Mouse (Mus musculus) embryonic facial prominence, embryonic 13.5 days (tissue): ENCODE measurements around the gene Clrn1. TPM values are rescaled to one million over a fixed set of nuclear protein-coding genes. Genes with fewer than 3 reads are reported as not detected.
A peak's percentile ranks its signal among the peaks of the same experiment; 100 is the strongest.

Experiments used
- ATAC-seq: fragments of 200-750 bp; cut with Nextera tagmentation; 2 replicates; pipeline ENCODE4 v1.8.0; 2017; ENCODE audit warnings: low read depth; ENCODE audit not compliant: insufficient number of reproducible peaks, insufficient read depth, low FRiP score, low TSS enrichment
- H3K27ac ChIP-seq: fragments of 300-500 bp; sonication (generic); 2 replicates; pipeline ENCODE4 v1.5.1; 2015; ENCODE audit warnings: moderate library complexity, mild to moderate bottlenecking, inconsistent platforms
- H3K27me3 ChIP-seq: fragments of 300-500 bp; sonication (generic); 2 replicates; pipeline ENCODE4 v1.6.1; 2015; ENCODE audit warnings: mild to moderate bottlenecking, inconsistent platforms
- H3K36me3 ChIP-seq: fragments of 300-500 bp; sonication (generic); 2 replicates; pipeline ENCODE4 v1.6.1; 2015; ENCODE audit warnings: mild to moderate bottlenecking, inconsistent platforms
- H3K4me1 ChIP-seq: fragments of 300-500 bp; sonication (generic); 2 replicates; pipeline ENCODE4 v1.6.1; 2015; ENCODE audit warnings: inconsistent platforms
- H3K4me2 ChIP-seq: fragments of 300-500 bp; sonication (generic); 2 replicates; pipeline ENCODE4 v1.6.1; 2015; ENCODE audit warnings: moderate library complexity, mild to moderate bottlenecking, inconsistent platforms
- H3K4me3 ChIP-seq: fragments of 300-500 bp; sonication (generic); 2 replicates; pipeline ENCODE4 v1.5.1; 2015; ENCODE audit warnings: mild to moderate bottlenecking, inconsistent platforms
- H3K9ac ChIP-seq: fragments of 300-500 bp; sonication (generic); 2 replicates; pipeline ENCODE4 v1.6.1; 2015; ENCODE audit warnings: mild to moderate bottlenecking, inconsistent platforms
- H3K9me3 ChIP-seq: fragments of 300-500 bp; sonication (generic); 2 replicates; pipeline ENCODE4 v1.6.1; 2016; ENCODE audit warnings: inconsistent platforms
- WGBS: fragments of 180-500 bp; shearing (Covaris S2); methylation state at CpG from one replicate; pipeline ENCODE4 v1.1.7; 2015; ENCODE audit warnings: mixed read lengths; 5-methylcytosine and 5-hydroxymethylcytosine counted together
- polyA plus RNA-seq: library from polyadenylated mRNA; unstranded; fragments of >200 nt; fragmentation: Nextera tagmentation; extraction: Ambion mirVana; gene quantifications from 2 replicates; pipeline ENCODE4 v1.2.1, GENCODE M21; 2015

The Clrn1 gene
- polyA plus RNA-seq, 1 experiment from 2014 or later, result 2.7 TPM

- Histone ChIP-seq H3K9me3 (no peaks in the 10 kb centered on the region), H3K36me3 (no peaks in the 10 kb centered on the region), H3K4me2 (no peak overlapping the region), H3K4me1 (no peaks in the 10 kb centered on the region), H3K27me3 (no peaks in the 10 kb centered on the region), H3K4me3 (no peak overlapping the region), H3K9ac (no peak overlapping the region), H3K27ac (no peak overlapping the region)
- WGBS, result 82% methylated on average over 1 of the region's 1 CpGs
- no peak for ATAC-seq
These were observed 55.2 kb downstream of the Clrn1 start for GRCm38 (mm10) chr3:58829926-58830325.

- H3K4me2 ChIP-seq, result no peak overlapping the region
- no peak for ATAC-seq
- no peak overlapping the region for H3K4me3 ChIP-seq
- H3K9ac ChIP-seq, result no peak overlapping the region
- H3K27ac ChIP-seq, result no peak overlapping the region
- WGBS, result 82% methylated on average over 14 of the region's 14 CpGs
- H3K27me3 ChIP-seq, result no peaks in the 10 kb centered on the region
- H3K36me3 ChIP-seq, result no peaks in the 10 kb centered on the region
- no peaks in the 10 kb centered on the region for H3K9me3 ChIP-seq
- no peaks in the 10 kb centered on the region for H3K4me1 ChIP-seq
These were observed 56.6 kb downstream of the Clrn1 start for GRCm38 (mm10) chr3:58828366-58829153.

GRCm38 (mm10) chr3:58826266-58826665, 58.9 kb downstream of the Clrn1 start:
- no peak for ATAC-seq
- Histone ChIP-seq H3K9me3 (no peaks in the 10 kb centered on the region), H3K27me3 (no peaks in the 10 kb centered on the region), H3K4me3 (no peak overlapping the region), H3K27ac (no peak overlapping the region), H3K4me2 (no peak overlapping the region), H3K9ac (no peak overlapping the region), H3K4me1 (no peaks in the 10 kb centered on the region), H3K36me3 (no peaks in the 10 kb centered on the region)
- 14% methylated on average over 4 of the region's 4 CpGs for WGBS

- WGBS, result 45% methylated on average over 4 of the region's 4 CpGs
- H3K9ac ChIP-seq, result no peak within 1 kb of the TSS
- no peak within 1 kb of the TSS for H3K4me2 ChIP-seq
- H3K27me3 ChIP-seq, result no peaks in the 10 kb centered on the region
- H3K4me1 ChIP-seq, result peaks cover 5% of the 10 kb centered on the region; the same call in 1 of the 2 replicates
- H3K36me3 ChIP-seq, result no peaks in the 10 kb centered on the region
- no peak for ATAC-seq
- H3K27ac ChIP-seq, result no peak within 1 kb of the TSS
- H3K9me3 ChIP-seq, result no peaks in the 10 kb centered on the region
- no peak within 1 kb of the TSS for H3K4me3 ChIP-seq
These were observed 62.9 kb downstream of the Clrn1 start, which contains the start of gene Mindy4b-ps for GRCm38 (mm10) chr3:58822211-58822610. TSS of gene Mindy4b-ps (minus strand) at chr3:58822311.

GRCm38 (mm10) chr3:58817337-58817736, 67.8 kb downstream of the Clrn1 start:
- Histone ChIP-seq H3K4me2 (no peak overlapping the region), H3K4me3 (no peak overlapping the region), H3K9me3 (no peaks in the 10 kb centered on the region), H3K9ac (no peak overlapping the region), H3K36me3 (no peaks in the 10 kb centered on the region), H3K27ac (no peak overlapping the region), H3K4me1 (peaks cover 6% of the 10 kb centered on the region; the same call in 1 of the 2 replicates), H3K27me3 (no peaks in the 10 kb centered on the region)
- 30% methylated on average over 6 of the region's 6 CpGs for WGBS
- ATAC-seq, result no peak

GRCm38 (mm10) chr3:58814191-58814590, 70.9 kb downstream of the Clrn1 start:
- no peak overlapping the region for H3K4me2 ChIP-seq
- H3K27ac ChIP-seq, result no peak overlapping the region
- H3K9ac ChIP-seq, result no peak overlapping the region
- no peaks in the 10 kb centered on the region for H3K36me3 ChIP-seq
- no peaks in the 10 kb centered on the region for H3K27me3 ChIP-seq
- no peaks in the 10 kb centered on the region for H3K9me3 ChIP-seq
- WGBS, result 75% methylated on average over 3 of the region's 3 CpGs
- ATAC-seq, result no peak
- no peak overlapping the region for H3K4me3 ChIP-seq
- H3K4me1 ChIP-seq, result peaks cover 18% of the 10 kb centered on the region

GRCm38 (mm10) chr3:58810353-58810752, 74.8 kb downstream of the Clrn1 start:
- H3K4me2 ChIP-seq, result peak overlapping the region; percentile 26; the same call in 1 of the 2 replicates
- H3K9ac ChIP-seq, result no peak overlapping the region
- H3K4me3 ChIP-seq, result no peak overlapping the region
- 37% methylated on average over 11 of the region's 11 CpGs for WGBS
- H3K27ac ChIP-seq, result no peak overlapping the region; the same call in 1 of the 2 replicates
- no peaks in the 10 kb centered on the region for H3K27me3 ChIP-seq
- H3K4me1 ChIP-seq, result peaks cover 12% of the 10 kb centered on the region
- ATAC-seq, result no peak
- no peaks in the 10 kb centered on the region for H3K9me3 ChIP-seq
- no peaks in the 10 kb centered on the region for H3K36me3 ChIP-seq

- WGBS, result 27% methylated on average over 12 of the region's 12 CpGs
- no peak for ATAC-seq
- Histone ChIP-seq H3K27me3 (no peaks in the 10 kb centered on the region), H3K4me2 (no peak overlapping the region), H3K4me1 (peaks cover 12% of the 10 kb centered on the region), H3K9ac (no peak overlapping the region), H3K9me3 (no peaks in the 10 kb centered on the region), H3K27ac (no peak overlapping the region), H3K4me3 (no peak overlapping the region), H3K36me3 (no peaks in the 10 kb centered on the region)
These were observed 75.8 kb downstream of the Clrn1 start for GRCm38 (mm10) chr3:58809111-58809915.

- no peak for ATAC-seq
- WGBS, result 85% methylated on average over 5 of the region's 5 CpGs
- H3K27ac ChIP-seq, result no peak overlapping the region
- H3K9ac ChIP-seq, result no peak overlapping the region
- no peak overlapping the region for H3K4me2 ChIP-seq
- H3K9me3 ChIP-seq, result no peaks in the 10 kb centered on the region
- H3K4me1 ChIP-seq, result peaks cover 12% of the 10 kb centered on the region
- H3K4me3 ChIP-seq, result no peak overlapping the region
- no peaks in the 10 kb centered on the region for H3K27me3 ChIP-seq
- H3K36me3 ChIP-seq, result no peaks in the 10 kb centered on the region
These were observed 76.5 kb downstream of the Clrn1 start for GRCm38 (mm10) chr3:58808636-58809035.

GRCm38 (mm10) chr3:58804745-58805144, 80.4 kb downstream of the Clrn1 start:
- Histone ChIP-seq H3K27ac (no peak overlapping the region), H3K4me1 (0 out of 2 replicates have a peak, but pooled peaks cover 2% of the 10 kb centered on the region), H3K27me3 (no peaks in the 10 kb centered on the region), H3K4me2 (no peak overlapping the region), H3K36me3 (no peaks in the 10 kb centered on the region), H3K9me3 (no peaks in the 10 kb centered on the region), H3K9ac (no peak overlapping the region), H3K4me3 (no peak overlapping the region)
- 89% methylated on average over 6 of the region's 6 CpGs for WGBS
- no peak for ATAC-seq

- H3K9ac ChIP-seq, result no peak overlapping the region
- H3K4me3 ChIP-seq, result no peak overlapping the region
- H3K36me3 ChIP-seq, result no peaks in the 10 kb centered on the region
- no peaks in the 10 kb centered on the region for H3K4me1 ChIP-seq
- 73% methylated on average over 4 of the region's 4 CpGs for WGBS
- H3K27ac ChIP-seq, result no peak overlapping the region
- H3K9me3 ChIP-seq, result no peaks in the 10 kb centered on the region
- H3K4me2 ChIP-seq, result no peak overlapping the region
- ATAC-seq, result no peak
- H3K27me3 ChIP-seq, result no peaks in the 10 kb centered on the region
These were observed 86.5 kb downstream of the Clrn1 start for GRCm38 (mm10) chr3:58798676-58799075.

GRCm38 (mm10) chr3:58798245-58798644, 86.9 kb downstream of the Clrn1 start:
- no peaks in the 10 kb centered on the region for H3K4me1 ChIP-seq
- no peaks in the 10 kb centered on the region for H3K9me3 ChIP-seq
- H3K27me3 ChIP-seq, result no peaks in the 10 kb centered on the region
- H3K9ac ChIP-seq, result no peak overlapping the region
- WGBS, result 69% methylated on average over 8 of the region's 8 CpGs
- H3K4me3 ChIP-seq, result no peak overlapping the region
- ATAC-seq, result no peak
- H3K4me2 ChIP-seq, result no peak overlapping the region
- H3K27ac ChIP-seq, result no peak overlapping the region
- no peaks in the 10 kb centered on the region for H3K36me3 ChIP-seq
